Mouse (Mus musculus): ENCODE measurements around the gene Tmc6.

- TF ChIP-seq POLR2A (IDR thresholded peaks at IDR 0.05; ENCODE audit: borderline replicate concordance, insufficient read depth, low read length) (no peak), CTCF (IDR thresholded peaks at IDR 0.05; ENCODE audit: borderline replicate concordance, insufficient read depth, low read depth, low read length) (no peak)
These were observed 52.7 kb downstream of the Tmc6 start for GRCm38 (mm10) chr11:117729341-117729740.
